Mouse (Mus musculus) left cerebral cortex, adult 18-20 months (tissue): ENCODE results near the gene Syt9. TPM values are rescaled to one million over a fixed set of nuclear protein-coding genes. Genes with fewer than 3 reads are reported as not detected.

Experiments used
- DNase-seq, 2 experiments: peaks; one replicate each; pipeline ENCODE4 v3.0.0; 2021 to 2022; ENCODE audit warnings: low spot score in 2 of 2, mixed read lengths in 1 of 2
- total RNA-seq, 2 experiments: library from RNA; stranded (reverse); gene quantifications; 2 replicates each; pipeline ENCODE4 v1.2.3; 2021

Gene Syt9
- total RNA-seq, 2 experiments from 2014 or later = 9.6 to 11.3 TPM

DNA sequence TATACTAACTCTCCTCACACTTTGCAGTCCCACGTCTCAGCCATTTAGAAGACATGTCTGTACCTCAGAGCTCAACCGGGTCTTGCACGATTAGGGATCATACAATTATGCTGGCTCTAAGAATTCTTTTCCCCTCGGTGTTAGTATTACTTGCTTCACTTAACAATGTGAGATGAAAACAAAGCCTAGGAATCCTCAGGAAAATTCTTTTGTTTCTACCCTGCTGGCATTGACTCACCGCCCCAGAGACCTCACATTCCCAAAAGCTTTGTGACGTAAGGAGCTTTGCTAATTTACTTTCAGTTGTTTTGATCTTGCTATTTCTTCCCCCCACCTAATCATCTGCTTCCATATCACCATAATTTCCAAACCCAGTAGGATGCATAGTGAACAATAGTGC, 166.0 kb downstream of the Syt9 start:
- no peak for DNase-seq

DNA sequence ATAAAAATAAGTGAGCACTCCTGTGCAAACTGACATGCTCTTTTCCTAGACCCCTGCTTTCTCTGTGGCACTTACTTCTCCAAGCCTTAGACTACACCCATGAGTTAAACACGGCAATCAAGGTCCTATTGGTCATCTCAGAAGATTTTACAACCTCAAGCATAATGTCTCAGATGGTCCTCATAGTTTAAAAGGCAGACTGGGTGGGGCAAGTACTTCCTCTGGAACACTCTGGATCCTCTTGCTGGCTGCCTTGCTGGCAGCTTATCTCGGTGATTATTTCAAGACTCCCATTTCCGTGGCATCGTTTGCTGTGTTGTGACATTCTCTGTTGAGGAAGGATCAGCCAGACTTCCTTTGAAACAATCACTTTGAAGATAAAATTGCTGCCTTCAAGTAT, 169.5 kb downstream of the Syt9 start:
- no peak for DNase-seq

DNA sequence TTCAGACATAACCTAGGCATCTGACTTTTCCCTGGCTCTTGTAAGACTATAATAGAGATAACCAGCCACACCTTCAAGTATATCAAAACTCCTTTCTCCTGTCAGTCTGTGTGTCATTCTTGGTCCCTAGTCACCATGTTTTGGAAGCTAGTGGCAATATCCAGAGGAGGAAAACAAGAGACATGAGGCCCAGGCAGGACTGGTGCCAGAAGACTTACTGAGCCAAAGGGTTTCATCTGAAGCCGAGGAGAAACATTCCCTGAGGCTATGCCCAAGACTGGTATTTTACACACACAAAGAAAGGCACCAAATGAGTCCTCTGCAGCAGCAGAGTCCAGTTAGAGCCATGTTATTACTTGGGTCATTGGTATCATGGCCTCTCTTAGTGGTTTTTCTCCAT, 174.5 kb downstream of the Syt9 start:
- no peak for DNase-seq

DNA sequence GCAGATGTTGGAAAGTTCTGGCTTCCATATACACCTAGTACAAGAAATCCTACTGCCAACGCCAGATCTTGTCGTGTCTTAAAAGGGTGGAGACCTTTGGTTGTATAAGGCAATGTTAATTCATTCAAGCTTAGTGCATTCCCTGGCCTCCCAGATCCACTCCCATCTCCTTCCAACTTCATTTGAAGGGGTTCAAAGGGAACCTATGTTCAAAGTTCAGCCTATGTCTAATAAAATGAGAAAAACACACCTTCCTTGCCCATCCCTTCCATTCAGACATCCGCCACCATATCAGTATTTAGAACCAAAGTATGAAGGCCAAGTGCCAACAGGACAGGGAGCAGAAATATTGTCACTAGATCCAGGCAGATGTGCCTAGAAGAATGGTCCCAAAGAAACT, 177.3 kb downstream of the Syt9 start:
- DNase-seq = no peak

DNA sequence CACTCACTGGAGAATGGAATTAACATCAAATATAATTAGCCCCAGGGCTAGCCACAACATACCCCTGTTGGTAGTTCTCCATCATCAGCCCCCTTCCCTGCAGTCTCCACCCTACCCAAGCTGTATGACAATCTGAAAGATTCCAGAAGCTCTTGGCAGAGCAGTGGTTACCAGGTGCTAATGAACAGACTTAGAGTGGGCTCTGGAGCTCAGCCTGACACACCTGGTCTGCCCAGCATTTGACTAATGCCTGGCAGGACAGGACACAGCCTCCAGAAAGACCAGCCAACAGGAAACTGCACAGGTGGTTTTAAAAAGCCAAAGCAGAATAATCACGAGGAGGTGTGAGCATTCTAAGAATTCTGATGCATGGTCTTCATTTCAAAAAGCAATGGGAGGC, 182.9 kb downstream of the Syt9 start:
- DNase-seq = no peak

DNA sequence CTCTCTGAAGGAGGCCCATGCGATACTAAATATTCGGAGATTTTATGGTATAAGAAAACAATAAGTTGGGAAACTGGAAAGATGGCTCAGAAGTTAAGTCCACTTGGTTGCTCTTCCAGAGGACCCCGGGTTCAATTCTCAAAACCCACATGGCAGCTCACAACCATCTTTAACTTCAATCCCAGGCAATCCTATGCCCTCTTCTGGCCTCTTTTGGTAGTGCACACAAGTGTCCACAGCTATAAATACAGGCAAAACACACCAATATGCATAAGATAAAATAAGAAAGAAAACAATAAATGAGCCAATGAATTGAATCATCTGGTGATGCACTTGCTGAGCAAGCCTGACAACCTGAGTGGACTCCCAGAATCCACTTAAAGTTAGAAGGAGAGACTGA, 185.4 kb downstream of the Syt9 start:
- DNase-seq = peak in 1 of 2 experiments; percentile 20

DNA sequence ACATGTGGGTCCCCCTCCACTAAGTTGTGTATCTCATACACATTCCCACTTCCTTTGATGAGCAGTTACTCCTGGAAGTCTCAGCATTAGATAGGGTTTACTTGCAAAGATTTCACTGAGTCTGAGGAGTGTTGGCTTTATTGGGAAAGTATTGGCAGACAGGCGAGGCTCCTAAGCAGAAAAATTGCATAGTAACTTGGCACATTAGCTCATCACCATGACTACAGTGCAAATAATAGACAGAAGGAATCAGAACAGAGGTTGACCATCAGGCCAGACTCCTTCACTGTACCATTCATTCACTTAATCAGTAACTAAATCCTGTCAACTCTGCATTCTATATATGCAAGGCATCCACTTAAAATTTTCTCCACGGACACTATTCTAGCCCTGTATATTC, 190.1 kb downstream of the Syt9 start:
- DNase-seq = no peak

DNA sequence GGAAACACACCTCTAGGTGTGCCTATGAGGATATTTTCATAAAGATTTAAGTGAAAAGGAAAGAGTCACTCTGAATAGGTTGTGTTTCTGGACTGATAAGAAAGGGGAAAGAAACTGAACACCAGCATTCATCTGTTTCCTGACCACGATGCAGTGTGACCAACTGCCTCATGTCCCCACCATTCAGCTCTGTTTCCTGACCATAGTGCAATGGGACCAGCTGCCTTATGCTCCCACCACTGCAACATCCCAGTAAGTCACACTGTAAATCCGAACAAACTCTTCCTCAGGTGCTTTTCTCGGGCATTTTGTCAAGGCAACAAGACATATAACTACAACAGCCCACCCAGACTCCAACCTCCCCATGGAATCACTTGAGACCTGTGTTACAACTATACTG, 191.1 kb downstream of the Syt9 start:
- no peak for DNase-seq

DNA sequence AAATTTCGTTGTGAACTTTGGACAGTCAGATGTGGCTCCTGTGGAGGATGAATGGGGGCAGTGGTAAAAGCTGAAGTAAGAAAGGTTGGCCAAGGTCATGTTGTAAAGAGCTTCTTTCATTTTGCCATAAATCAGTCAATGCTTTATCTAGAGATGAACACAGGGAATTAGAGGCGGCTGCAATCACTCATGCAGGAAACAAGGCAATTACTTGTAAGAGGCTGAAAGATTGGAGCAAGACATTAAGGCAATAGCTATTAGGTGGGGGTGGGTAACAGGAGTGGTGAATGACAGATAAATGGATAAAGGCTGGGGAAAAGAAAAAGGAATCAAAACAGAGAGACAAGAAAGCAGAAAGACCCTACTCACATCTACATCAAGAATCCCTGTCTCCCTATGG, 193.2 kb downstream of the Syt9 start:
- DNase-seq = no peak

DNA sequence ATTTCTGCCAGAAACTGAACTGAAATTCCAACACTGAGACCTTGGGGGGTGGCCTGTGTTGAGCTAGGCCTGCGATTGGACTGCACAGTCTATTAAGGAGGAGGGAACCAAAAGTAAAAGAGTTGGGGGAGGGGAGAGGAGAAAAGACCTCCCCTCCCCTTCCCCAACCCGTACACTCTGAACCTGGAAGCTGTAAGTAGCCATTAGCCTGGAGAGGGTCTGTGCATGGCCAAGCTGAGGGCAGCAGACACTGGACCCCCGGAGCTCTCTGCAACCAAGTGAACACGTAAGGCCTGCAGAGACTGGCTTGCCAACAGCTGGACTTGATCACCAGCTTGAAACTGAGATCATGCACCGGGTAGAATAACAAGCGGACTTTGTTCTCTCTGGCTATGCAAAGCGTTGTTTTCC, 196.7 kb downstream of the Syt9 start, which contains the start of gene Olfml1:
TSS of gene Olfml1 (plus strand) at position 186 of the 411 bp plus-strand sequence.
- DNase-seq = no peak

DNA sequence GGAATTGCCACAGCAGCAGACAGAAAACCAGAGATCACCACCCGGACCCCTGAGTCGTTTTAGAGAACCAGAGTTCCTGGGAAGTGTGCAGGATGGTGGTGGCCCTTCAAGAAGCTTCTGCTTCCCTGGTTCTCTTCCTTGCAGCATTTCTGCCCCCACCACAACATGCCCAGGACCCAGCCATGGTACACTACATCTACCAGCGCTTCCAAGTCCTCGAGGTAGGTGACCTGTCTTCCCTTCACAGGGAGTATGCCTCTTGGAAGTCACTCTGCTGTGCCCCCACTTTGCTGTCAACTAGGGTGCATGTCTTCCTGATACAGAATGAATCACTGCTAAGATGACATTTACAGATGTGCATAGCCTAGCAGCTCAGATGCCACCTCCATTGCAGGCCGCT, 197.1 kb downstream of the Syt9 start:
- DNase-seq = no peak

DNA sequence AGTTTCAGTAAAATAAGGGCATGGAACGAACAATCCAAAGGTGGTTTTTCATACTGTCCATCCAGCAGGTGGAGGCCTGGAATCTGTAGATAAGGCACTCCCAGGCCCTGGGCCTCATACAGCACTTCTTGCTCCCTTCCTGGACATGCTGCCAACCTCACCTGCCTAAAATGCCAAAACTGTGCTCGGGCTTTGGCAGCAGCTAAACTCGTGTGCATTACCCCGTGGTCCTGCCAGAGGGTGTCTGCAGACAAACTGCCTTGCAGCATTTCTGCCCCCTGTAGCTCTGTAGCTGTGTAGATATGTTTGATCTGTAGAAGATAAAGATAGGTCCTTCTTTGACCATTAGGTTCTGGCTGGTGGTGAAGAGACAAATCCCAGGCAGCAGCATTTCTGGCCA, 198.4 kb downstream of the Syt9 start:
- DNase-seq = no peak

DNA sequence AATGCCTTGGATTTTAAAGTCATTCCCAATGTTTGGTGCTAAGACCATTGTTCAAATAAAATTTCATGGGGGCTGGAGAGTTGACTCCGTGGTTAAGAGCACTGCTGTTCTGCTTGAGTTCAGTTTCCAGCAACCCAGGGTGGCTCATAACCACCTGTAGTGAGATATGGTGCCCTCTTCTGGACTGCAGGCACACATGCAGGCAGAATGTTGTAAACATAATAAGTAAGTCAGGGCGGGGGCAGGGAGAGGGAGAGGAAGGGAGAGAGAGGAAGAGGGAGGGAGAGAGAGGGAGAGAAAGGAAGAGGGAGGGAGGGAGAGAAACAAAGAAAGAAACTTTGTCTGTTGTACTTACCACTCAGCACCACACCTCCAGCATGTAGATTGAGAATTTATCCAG, 203.3 kb downstream of the Syt9 start:
- DNase-seq = no peak

DNA sequence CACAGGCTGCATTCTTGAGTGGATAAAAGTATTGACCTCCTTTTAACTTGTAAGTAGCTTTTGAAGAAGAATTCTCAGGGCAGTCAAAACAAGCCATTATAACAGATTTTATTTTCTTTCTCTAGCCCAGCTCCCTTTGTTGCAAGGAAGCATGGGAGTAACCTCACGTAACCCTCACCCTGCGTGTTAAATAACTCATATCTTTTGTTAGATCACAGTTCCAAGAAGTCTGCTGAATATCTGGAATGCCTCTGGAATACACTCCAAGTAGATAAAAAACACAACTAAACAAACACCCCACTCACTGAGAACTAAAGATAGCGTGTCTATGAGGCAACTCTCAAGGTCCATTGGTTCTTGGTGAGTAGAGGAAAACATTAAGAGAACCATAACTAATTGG, 203.7 kb downstream of the Syt9 start:
- no peak for DNase-seq

DNA sequence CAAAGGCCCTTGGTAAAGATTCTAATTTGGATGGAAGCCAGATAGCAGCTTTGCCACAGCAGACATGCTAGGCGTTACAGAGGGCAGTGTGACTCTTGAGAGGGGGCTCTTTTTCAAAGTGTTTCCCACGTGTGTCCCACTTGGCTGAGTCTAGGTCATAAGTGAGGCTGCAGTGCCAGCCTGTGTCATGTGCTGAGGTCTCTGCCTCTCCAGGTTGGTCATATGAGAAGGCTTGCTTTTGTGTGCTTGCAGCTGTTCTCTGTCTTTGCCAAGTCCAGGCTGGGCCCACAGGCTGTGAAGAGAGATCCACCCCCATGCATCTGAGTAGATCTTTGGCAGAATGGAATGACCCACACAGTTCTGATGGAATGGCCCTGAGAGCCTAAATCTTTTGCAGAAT, 222.1 kb downstream of the Syt9 start:
- DNase-seq = peak in 1 of 2 experiments; percentile 3

DNA sequence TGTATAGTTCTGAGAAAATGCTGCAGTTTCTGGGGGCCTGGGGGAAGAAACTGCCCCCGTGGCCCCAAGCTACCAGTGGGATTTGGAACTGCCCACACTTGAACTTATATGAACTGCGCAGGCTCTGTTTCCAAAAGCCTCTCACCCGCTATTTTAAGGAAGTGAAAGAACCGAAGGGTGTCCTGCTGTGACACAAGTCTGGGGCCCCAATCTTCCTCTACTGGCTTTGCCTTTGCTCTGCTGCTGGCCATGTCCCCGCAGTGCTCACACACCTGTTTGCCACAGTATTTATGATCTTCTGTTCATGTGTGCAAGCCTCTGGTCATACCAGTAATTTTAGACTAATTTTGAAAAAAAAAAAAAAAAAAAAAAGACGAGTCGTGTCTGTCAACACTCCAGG, 223.4 kb downstream of the Syt9 start:
- DNase-seq = no peak

DNA sequence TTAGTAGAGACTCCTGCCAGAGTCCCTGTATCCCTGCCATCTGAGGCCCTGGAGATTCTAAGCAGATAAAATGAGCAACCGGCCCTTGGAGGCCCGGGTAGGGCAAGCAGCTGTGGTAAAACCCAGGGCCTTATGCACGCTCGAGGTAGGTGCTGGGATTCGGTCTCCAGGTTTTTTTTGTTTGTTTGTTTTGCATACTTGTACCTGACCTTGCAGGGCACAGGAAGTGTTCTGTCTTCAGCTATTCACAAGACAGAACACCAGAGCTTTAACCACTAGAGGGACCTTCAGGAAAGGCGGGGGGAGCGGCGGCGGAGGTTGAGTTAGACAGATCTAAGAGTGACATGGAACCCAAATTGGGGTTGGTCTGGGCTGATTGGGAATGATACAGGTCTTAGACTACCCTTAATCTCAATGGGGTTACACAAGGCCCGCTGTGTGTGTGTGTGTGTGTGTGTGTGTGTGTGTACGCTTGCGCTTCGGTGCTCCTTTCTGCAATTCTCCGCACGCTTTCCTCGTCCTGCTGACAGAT, 223.9 kb downstream of the Syt9 start:
- peak; percentile 11 to 12 for DNase-seq

DNA sequence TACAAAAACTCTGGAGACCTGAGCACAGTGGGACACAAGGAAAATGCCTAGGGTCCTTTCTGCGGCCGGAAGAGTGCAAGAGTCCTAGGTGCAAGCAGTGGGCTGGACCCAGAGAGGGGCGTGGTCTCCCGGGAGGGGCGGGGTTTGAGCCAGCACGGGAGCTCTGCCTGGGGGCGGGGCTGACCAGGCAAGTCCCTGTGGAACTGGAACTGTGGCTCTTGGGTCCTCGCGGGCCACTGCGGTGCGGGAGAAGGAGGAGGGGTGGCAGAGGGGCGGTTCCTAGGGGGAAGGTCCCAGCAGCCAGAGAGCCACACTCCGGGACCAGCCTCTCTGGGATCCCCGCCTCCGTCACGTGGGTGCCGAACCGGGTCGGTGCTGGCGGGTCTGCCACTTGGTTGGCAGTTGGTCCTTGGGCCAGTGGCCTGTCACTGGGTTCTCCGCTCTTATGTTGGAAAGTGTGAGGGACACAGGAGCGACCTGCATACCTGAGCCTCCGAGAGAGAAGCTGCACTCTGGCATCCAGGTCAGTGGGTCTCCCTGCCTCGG, 224.4 kb downstream of the Syt9 start, which contains the start of gene Ppfibp2:
TSS of gene Ppfibp2 (plus strand) at position 351 of the 546 bp plus-strand sequence.
- DNase-seq = peak; percentile 74 to 77

DNA sequence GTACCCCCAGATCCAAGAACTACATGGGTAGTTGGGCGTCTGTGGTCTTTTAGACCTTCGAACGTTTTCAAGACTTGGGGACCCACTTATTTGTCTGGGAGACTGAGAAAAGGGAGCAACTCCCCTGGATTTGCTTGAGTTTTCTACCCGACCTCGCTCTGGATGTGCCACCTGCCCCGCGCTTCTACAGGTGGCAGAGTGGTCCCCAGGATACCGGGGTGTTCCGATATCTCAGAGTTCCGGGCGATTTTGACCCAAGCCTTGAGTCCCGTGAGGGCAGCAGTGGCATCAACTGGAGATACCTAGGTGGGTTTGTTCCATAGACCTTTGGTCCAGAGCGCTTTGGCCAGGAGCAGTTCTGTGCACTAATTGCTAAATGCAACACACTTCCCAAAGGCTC, 224.9 kb downstream of the Syt9 start:
- DNase-seq = no peak

DNA sequence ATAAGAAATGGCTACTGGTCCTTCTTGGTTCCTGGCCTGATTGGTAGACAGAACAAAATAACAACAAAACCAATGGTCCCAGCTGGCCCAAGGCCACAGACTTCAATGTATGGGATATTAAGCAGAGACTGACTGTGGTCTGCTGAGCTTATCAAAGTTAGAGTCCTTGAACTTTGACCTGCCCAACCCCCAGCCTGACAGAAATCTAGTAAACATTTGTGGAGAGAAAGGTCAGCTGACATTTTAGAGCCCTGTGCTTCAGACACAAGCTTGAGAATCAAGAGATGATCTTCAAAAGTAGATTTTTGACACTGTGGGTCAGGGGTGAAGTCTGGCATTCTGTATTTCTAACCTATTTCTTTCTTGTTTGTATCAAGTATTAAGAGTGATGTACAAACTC, 226.2 kb downstream of the Syt9 start:
- no peak for DNase-seq

DNA sequence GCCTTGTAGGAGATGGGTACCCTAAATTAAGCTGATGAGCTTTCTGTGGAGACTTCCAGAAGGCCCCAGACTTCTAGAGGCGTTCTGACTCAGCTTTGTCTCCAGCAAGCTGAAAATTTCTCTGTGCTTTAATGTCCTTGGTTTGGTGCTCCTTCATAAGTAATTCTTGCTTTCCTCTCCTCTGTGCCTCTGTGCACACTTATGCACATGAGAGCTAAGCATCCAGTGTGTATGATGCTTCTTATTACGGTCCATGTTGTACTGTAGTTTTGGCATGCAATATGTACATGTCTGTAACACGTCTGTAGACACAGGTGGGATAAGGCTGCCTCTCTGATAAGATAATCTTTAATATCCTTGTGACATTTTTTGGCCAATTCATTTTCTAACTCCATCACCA, 227.4 kb downstream of the Syt9 start:
- no peak for DNase-seq
